Mouse (Mus musculus) hindbrain, embryonic 14.5 days (tissue): ENCODE measurements around the gene Gm21762. TPM values are rescaled to one million over a fixed set of nuclear protein-coding genes. Genes with fewer than 3 reads are reported as not detected.
"Not testable (repeated sequence)": the region's sequence is repeated elsewhere in the genome, so short reads cannot be mapped to it uniquely, and the experiment has no call there.

Experiments used
- ATAC-seq: fragments of 200-750 bp; cut with Nextera tagmentation; 2 replicates; pipeline ENCODE4 v1.8.0; 2017; ENCODE audit warnings: moderate number of reproducible peaks, mild to moderate bottlenecking, moderate TSS enrichment, moderate library complexity; ENCODE audit not compliant: low FRiP score
- DNase-seq: peaks from one replicate; pipeline ENCODE4 v3.0.0-alpha.2; 2015; ENCODE audit warnings: low spot score
- H3K27ac ChIP-seq: fragments of 300-500 bp; sonication (generic); 2 replicates; pipeline ENCODE4 v1.5.1; 2014; ENCODE audit warnings: mild to moderate bottlenecking, moderate library complexity
- H3K27me3 ChIP-seq: fragments of 300-500 bp; sonication (generic); 2 replicates; pipeline ENCODE4 v1.6.1; 2014; ENCODE audit warnings: mild to moderate bottlenecking, low read length, mixed read lengths; ENCODE audit not compliant: control insufficient read depth, insufficient read depth
- H3K36me3 ChIP-seq: fragments of 300-500 bp; sonication (generic); replicated peaks from 2 replicates; pipeline ENCODE4 v1.6.1; 2014; ENCODE audit not compliant: control insufficient read depth, insufficient read depth
- H3K4me1 ChIP-seq: fragments of 300-500 bp; sonication (generic); replicated peaks from 2 replicates; pipeline ENCODE4 v1.6.1; 2014; ENCODE audit warnings: antibody characterized with exemption, low read length, mixed read lengths; ENCODE audit not compliant: control insufficient read depth, insufficient read depth
- H3K4me2 ChIP-seq: fragments of 300-500 bp; sonication (generic); replicated peaks from 2 replicates; pipeline ENCODE4 v1.6.1; 2014; ENCODE audit warnings: mild to moderate bottlenecking, moderate library complexity
- H3K4me3 ChIP-seq: fragments of 300-500 bp; sonication (generic); replicated peaks from 2 replicates; pipeline ENCODE4 v1.5.1; 2014; ENCODE audit warnings: mild to moderate bottlenecking, low read length
- H3K9ac ChIP-seq: fragments of 300-500 bp; sonication (generic); 2 replicates; pipeline ENCODE4 v1.6.1; 2014
- H3K9me3 ChIP-seq: fragments of 300-500 bp; sonication (generic); 2 replicates; pipeline ENCODE4 v1.6.1; 2016; ENCODE audit warnings: low read length; ENCODE audit not compliant: control insufficient read depth
- WGBS: fragments of 180-500 bp; shearing (Covaris S2); extraction: QIAGEN DNeasy Blood & Tissue Kit; methylation state at CpG from one replicate; pipeline ENCODE4 v1.1.7; 2014; 5-methylcytosine and 5-hydroxymethylcytosine counted together
- polyA plus RNA-seq: library from polyadenylated mRNA; unstranded; fragments of >200 nt; fragmentation: Nextera tagmentation; extraction: Ambion mirVana; gene quantifications from 2 replicates; pipeline ENCODE4 v1.2.1, GENCODE M21; 2014

Gene Gm21762
- polyA plus RNA-seq = not detected in 2 replicates

- not testable (repeated sequence) for H3K27me3 ChIP-seq, H3K4me2 ChIP-seq, H3K4me3 ChIP-seq, H3K36me3 ChIP-seq, DNase-seq, H3K4me1 ChIP-seq, H3K9ac ChIP-seq, H3K9me3 ChIP-seq, H3K27ac ChIP-seq, ATAC-seq
- WGBS = no CpG with 5 or more reads among the region's 2 CpGs
Observed at GRCm38 (mm10) chr13:120215847-120216246, at the start of gene Gm21762. Gene Gm21762 (minus strand): TSS chr13:120215947.

GRCm38 (mm10) chr13:120262870-120263269 lies 47.1 kb upstream of the Gm21762 start, which contains the start of gene AF067061:
Gene AF067061 (plus strand): TSS chr13:120263114.
- not testable (repeated sequence) for H3K36me3 ChIP-seq, H3K4me3 ChIP-seq, H3K4me2 ChIP-seq, H3K27ac ChIP-seq, H3K9ac ChIP-seq, ATAC-seq, DNase-seq, H3K27me3 ChIP-seq, H3K9me3 ChIP-seq, H3K4me1 ChIP-seq
- 99% methylated on average over 2 of the region's 2 CpGs for WGBS

- not testable (repeated sequence) for H3K27me3 ChIP-seq, ATAC-seq
- WGBS = 68% methylated on average over 3 of the region's 3 CpGs
Observed at GRCm38 (mm10) chr13:120259718-120260117, 44.0 kb upstream of the Gm21762 start.

GRCm38 (mm10) chr13:120258817-120259658 lies 43.3 kb upstream of the Gm21762 start:
- not testable (repeated sequence) for H3K9me3 ChIP-seq, H3K4me3 ChIP-seq, DNase-seq, H3K9ac ChIP-seq, H3K4me2 ChIP-seq, H3K36me3 ChIP-seq, H3K27me3 ChIP-seq, H3K27ac ChIP-seq, ATAC-seq, H3K4me1 ChIP-seq
- WGBS = 94% methylated on average over 3 of the region's 3 CpGs

More at GRCm38 (mm10) chr13:120259718-120260117, 44.0 kb upstream of the Gm21762 start:
- H3K4me2 ChIP-seq, H3K27ac ChIP-seq, H3K9me3 ChIP-seq, H3K9ac ChIP-seq, H3K4me3 ChIP-seq, DNase-seq, H3K4me1 ChIP-seq, H3K36me3 ChIP-seq: not testable (repeated sequence)

DNA sequence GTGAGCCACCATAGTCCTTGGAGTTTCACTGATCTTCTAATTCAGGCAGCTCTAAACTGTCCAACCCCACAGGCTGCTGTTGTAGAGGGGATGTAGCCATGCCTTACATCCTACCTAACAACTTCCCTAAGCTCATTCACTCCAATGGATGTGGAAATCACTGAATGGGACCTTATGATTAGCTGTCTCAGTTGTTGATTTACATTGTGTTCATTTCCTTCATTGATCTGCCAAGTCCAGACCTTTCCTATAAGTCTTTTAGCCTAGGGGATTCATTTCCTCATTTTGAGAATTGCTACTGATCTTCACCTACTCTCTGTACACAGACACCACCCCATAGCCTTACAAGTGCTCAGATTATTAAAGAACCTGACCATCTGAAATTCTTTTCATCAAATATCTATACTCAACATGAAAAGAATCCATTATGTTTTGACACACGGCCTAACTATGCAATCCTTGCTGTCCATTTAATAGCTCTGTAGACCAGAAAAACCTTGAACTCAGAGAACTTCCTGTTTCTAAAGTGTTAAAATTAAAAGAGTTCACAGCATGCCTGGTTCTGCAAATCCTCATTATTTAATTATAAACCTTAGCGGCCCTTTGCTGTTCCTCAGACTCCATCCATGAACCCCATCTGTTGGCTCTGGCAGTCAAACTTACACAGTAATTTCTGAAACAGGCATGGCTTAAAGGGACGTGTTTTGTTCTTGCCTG lies 35.6 kb upstream of the Gm21762 start:
- not testable (repeated sequence) for H3K9ac ChIP-seq, H3K36me3 ChIP-seq
- WGBS = 84% methylated on average over 2 of the region's 3 CpGs

DNA sequence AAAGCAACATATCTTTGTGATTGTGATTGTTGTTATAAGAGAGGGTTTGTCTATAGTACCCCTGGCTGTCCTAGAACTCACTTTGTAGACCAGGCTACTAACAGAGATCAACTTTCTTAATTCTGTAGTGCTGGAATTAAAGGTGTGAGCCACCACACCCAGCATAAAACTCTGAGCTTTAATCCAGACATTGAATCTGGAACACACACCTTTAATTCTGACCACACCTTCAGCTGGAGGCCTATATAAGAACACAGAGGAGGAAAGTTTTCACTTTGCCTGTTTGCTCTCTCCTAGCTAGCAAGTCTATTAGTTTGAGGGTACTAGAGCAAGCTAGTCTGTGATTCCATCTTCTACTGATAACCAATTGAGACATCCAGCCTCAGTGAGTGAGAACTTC lies 23.1 kb upstream of the Gm21762 start, which contains the start of gene Gm21731:
TSS of gene Gm21731 (plus strand) at position 301 of the 400 bp plus-strand sequence.
- not testable (repeated sequence) for H3K4me3 ChIP-seq, H3K9ac ChIP-seq, H3K27ac ChIP-seq, H3K27me3 ChIP-seq, H3K4me1 ChIP-seq, H3K4me2 ChIP-seq, ATAC-seq, H3K36me3 ChIP-seq, H3K9me3 ChIP-seq, DNase-seq

More for the DNA sequence above, 35.6 kb upstream of the Gm21762 start:
- H3K9me3 ChIP-seq, H3K27me3 ChIP-seq, ATAC-seq, H3K4me1 ChIP-seq, H3K4me2 ChIP-seq, H3K27ac ChIP-seq, DNase-seq, H3K4me3 ChIP-seq: not testable (repeated sequence)

DNA sequence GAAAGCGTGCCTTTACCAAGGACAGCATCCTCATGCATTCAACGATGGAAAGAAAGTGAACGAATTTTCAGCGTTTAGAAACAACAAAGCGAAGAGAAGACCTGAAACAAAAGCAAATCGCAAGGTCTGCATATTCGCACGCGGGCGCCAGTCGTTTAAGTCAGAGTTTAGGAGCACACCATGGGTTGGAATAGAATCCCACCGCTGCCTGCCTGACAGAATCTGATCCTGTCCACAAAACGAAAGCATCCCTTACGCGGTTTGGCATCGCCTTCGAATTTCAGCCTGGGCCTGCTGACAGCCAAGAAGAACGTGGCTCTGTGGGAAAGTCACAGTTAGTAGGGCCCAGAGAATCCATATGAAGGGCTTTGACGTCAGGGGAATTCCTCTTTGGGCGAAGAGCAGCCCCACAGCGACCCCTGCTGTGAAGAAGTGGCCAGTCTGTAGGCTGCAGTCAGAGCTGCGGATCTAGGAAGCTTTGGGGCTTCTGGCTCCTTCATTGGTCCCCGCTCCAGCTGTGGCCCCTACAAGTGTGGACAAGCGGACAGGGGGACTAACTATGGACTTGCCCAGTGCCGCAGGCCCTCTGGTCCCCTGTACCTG lies 16.8 kb upstream of the Gm21762 start:
- 78% methylated on average over 12 of the region's 25 CpGs for WGBS
- H3K27me3 ChIP-seq, H3K36me3 ChIP-seq, H3K4me2 ChIP-seq, ATAC-seq, H3K9me3 ChIP-seq, H3K4me3 ChIP-seq, H3K27ac ChIP-seq, H3K4me1 ChIP-seq, H3K9ac ChIP-seq, DNase-seq: not testable (repeated sequence)

DNA sequence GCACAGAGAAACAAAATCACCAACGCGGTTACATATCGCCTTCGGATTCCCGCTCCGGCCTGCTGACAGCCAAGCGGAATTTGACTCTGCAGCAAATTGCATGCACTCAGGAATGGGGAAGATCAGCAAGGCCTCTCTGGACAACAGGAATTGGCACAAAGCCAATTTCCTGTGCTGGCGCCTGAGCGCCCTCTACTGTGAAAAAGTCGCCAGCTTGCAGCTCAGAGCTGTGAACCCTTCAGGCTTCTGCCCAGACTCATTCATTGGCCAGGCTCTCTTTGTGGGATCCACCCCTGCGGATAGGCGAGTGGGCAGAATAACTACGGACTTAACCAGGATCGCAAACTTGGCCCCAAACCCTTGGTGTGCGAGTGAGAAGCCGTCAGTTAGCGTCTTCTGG lies 16.1 kb upstream of the Gm21762 start:
- not testable (repeated sequence) for H3K9me3 ChIP-seq, H3K36me3 ChIP-seq, H3K4me2 ChIP-seq, H3K4me3 ChIP-seq, H3K4me1 ChIP-seq, ATAC-seq, H3K27ac ChIP-seq, H3K27me3 ChIP-seq, DNase-seq, H3K9ac ChIP-seq
- 98% methylated on average over 17 of the region's 17 CpGs for WGBS

- H3K27me3 ChIP-seq, H3K9me3 ChIP-seq, H3K4me2 ChIP-seq, H3K36me3 ChIP-seq, DNase-seq, H3K27ac ChIP-seq, H3K4me1 ChIP-seq, H3K4me3 ChIP-seq, ATAC-seq, H3K9ac ChIP-seq: not testable (repeated sequence)
- 93% methylated on average over 16 of the region's 25 CpGs for WGBS
Observed at GRCm38 (mm10) chr13:120223012-120223659, 7.4 kb upstream of the Gm21762 start.
